Mouse (Mus musculus) gastrocnemius, postnatal 14 days (tissue): ENCODE results near the gene Matk. TPM values are rescaled to one million over a fixed set of nuclear protein-coding genes. Genes with fewer than 3 reads are reported as not detected.

Source experiments
- DNase-seq: peaks from one replicate; pipeline ENCODE4 v3.0.0; 2021; ENCODE audit warnings: mixed read lengths
- intact Hi-C: fragments of 180-260 bp; cut with DNase I; formaldehyde crosslinking; loops from one replicate; pipeline ENCODE4 v1.15.1; 2025; ENCODE audit warnings: low total_unique reads
- microRNA-seq, 2 experiments: library from miRNA; unstranded; fragments of <30 nt; microRNA quantifications; one replicate each; pipeline ENCODE4 v1.2.0; 2021
- total RNA-seq, 2 experiments: library from RNA; stranded (reverse); gene quantifications; 2 replicates each; pipeline ENCODE4 v1.2.3; 2021

The Matk gene
- total RNA-seq, 2 experiments from 2014 or later: 0.33 to 0.57 TPM

GRCm38 (mm10) chr10:81298369-81299100 lies 45.8 kb downstream of the Matk start:
- DNase-seq: no peak
- intact Hi-C loops: no loop called here

GRCm38 (mm10) chr10:81299585-81300351 lies 47.0 kb downstream of the Matk start:
- intact Hi-C loops: no loop called here
- no peak for DNase-seq

DNA sequence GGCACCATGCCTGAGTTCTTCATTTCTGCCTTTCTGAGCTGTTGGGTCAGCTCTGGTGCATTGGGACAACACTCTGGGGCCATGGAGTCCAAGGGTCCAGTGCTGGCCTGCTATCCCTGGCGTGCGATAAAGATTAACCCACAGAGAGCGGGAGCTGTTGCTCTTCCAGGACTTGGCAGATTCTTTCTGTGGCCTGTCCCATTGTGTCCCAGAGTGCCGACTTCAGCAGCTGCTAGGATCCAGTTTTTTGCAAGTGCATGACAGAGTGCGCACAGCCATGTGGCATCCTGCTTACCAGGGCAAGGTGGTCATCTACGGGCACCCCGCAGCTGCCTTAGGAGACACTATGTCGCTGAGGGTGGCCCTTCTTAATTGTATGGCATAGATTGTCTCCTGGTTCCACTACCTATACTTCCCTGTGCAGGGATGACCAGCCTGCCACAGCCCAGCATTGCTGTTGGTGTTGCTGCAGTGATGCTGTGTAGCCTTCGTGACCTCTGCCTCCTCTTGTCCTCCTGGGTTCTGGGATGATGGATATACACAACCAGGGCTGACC lies 47.7 kb downstream of the Matk start:
- DNase-seq: no peak
- intact Hi-C loops: no loop called here

DNA sequence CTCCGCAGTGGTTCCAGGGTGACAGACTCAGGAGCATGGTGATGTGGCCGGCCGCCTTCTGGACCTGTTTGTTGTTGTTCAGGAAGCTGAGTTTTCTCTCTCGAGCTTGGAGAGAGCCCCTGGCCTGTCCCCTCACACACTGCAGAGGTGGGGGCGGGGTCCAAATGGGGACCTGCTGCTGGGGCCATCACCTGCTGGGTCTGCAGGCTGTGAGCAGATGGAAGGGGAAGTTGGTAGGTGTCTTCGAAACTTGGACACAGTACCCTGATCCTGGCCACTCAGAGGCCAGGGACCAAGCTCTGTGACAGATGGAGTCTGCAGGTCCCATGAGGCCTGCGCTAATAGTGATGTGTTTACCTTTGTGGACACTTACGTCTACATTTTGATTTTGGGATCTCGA lies 48.6 kb downstream of the Matk start:
- intact Hi-C loops: no loop called here
- DNase-seq: no peak

DNA sequence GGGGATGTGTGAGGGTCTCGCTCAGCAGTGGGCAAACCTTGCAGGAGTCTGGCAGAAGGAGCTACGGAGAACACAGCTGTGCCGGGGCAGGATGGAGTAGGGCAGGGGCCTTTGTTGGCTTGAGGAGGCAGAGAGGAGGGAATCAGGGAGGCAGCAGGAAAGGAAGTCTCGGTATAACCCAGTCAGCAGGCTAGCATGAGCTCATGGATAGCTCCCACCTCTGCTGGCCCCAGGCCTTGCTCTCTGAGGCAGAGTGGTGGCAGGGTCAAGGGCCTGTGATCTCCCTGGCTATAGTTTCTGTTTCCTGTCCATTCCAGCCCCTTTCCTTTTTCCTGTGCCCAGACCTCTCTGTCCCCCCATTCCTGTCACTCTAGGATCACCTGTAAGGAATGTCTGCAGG lies 49.6 kb downstream of the Matk start:
- no peak for DNase-seq
- intact Hi-C loops: no loop called here

DNA sequence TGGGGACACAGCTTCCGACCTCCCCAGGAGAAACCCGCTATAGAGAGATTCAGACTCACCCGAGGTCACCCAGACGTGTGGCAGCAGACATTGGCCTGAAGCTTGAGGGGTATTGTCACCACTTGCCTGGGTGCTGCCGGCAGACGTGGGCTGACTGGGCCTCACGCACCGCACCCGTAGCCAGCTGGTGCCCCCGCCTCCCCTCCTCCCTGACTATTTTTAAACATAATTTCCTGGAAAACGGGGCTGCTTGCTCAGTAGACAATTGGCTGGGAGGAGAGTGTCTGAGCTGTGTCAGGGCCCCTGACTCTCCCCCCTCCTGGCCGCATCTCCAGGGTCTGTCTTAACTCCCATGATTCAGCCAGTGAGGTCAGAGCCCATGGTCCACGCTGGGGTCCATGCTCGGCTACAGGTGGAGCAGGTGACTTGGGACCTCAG lies 50.1 kb downstream of the Matk start:
- no peak for DNase-seq
- intact Hi-C loops: no loop called here

- DNase-seq: no peak
- intact Hi-C loops: no loop called here
Observed at GRCm38 (mm10) chr10:81303258-81303657, 50.5 kb downstream of the Matk start.

DNA sequence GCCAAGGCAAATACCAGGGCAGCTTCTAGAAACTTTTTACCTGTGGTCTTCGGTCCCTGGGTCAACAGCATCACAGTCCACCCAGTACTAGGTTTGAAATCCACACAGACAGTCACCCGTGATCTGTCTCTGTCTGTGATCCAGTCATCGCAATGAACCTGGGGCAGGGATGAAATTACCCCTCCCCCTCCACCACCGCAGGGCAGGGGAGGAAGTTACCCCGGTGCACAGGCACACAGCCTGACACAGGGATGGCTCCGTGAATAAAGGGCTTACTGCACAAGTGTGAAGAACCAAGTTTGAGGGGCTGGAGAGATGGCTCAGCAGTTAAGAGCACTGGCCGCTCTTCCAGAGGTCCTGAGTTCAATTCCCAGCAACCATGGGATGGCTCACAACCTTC lies 51.0 kb downstream of the Matk start:
- intact Hi-C loops: no loop called here
- DNase-seq: no peak

DNA sequence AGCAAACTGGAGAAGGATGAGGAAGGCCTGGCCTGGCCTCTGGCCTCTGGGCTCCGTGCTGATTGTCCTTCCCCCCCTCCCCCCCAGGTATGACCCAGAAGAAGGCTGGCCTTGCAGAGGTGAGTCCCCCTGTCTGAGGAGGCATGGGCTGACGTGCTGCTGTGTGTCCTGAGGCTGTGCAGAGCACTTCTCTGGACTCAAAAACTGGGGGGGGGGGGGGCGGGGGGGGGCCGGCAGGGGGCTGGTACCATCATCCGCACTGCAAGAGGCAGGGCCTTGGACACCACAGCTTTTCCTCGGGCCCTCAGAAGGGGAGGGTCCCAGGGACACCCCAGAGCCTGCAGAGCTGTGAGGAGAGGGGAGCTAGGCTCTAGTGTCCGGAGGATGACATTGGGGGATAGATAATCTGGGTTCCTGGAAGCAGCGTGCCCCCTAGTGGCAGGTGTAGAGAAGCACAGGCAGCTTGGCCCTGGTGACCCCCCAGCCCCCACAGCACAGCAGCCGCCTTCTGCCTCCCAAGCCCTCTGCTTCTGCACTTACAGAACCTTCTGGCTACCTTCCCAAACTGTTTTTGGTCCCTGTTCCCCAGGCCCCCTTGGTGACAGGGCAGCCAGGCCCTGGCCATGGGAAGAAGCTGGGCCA lies 52.0 kb downstream of the Matk start:
- peak; percentile 43 for DNase-seq
- intact Hi-C loops: no loop called here

- intact Hi-C loops: no loop called here
- no peak for DNase-seq
Observed at GRCm38 (mm10) chr10:81305663-81306062, 52.9 kb downstream of the Matk start.

- intact Hi-C loops: no loop called here
- no peak for DNase-seq
Observed at GRCm38 (mm10) chr10:81306173-81306668, 53.5 kb downstream of the Matk start.

GRCm38 (mm10) chr10:81306837-81307682 lies 54.3 kb downstream of the Matk start:
- intact Hi-C loops: no loop called here
- DNase-seq: no peak

GRCm38 (mm10) chr10:81309571-81309970 lies 56.8 kb downstream of the Matk start:
- DNase-seq: no peak

More at GRCm38 (mm10) chr10:81309571-81309970, 56.8 kb downstream of the Matk start:
- intact Hi-C loops: no loop called here

Small RNA genes lying within 50 kb of the gene (microRNA-seq; reads per million reads assigned to microRNA genes)
- 3.8 to 7.0 reads per million in 2 experiments for gene Mir3057

Other genes with a start within 250 kb of the Matk start
- gene Gng7, start 238.0 kb upstream of the Matk start, total RNA-seq: 1 to 10 TPM in 1 of 2 experiments, under 1 TPM in 1; 0.44 to 1.1 TPM
- gene Diras1, start 227.3 kb upstream of the Matk start, total RNA-seq: under 1 TPM; 0.24 to 0.72 TPM
- gene Slc39a3, start 215.5 kb upstream of the Matk start, total RNA-seq: 10 to 100 TPM; 11.3 to 11.9 TPM
- gene Sgta, start 192.8 kb upstream of the Matk start, total RNA-seq: 10 to 100 TPM; 78.6 to 79.9 TPM
- gene Thop1, start 182.9 kb upstream of the Matk start, total RNA-seq: 10 to 100 TPM; 22.4 to 23.0 TPM
- 1 to 10 TPM in 1 of 2 experiments, under 1 TPM in 1; 0.53 to 1.1 TPM for gene Creb3l3, start 154.1 kb upstream of the Matk start, total RNA-seq
- 100 to 1,000 TPM; 163 to 171 TPM for gene Map2k2, start 147.0 kb upstream of the Matk start, total RNA-seq
- gene Zbtb7a, start 117.7 kb upstream of the Matk start, total RNA-seq: 10 to 100 TPM; 28.2 to 30.1 TPM
- gene Pias4, start 85.0 kb upstream of the Matk start, total RNA-seq: 10 to 100 TPM; 12.3 to 12.8 TPM
- 100 to 1,000 TPM; 892 to 898 TPM for gene Eef2, start 76.3 kb upstream of the Matk start, total RNA-seq
- 10 to 100 TPM; 21.2 to 24.8 TPM for gene Dapk3, start 69.9 kb upstream of the Matk start, total RNA-seq
- not detected for gene 4930442H23Rik, start 69.1 kb upstream of the Matk start, total RNA-seq
- gene Nmrk2, start 50.9 kb upstream of the Matk start, total RNA-seq: 1 to 10 TPM; 1.8 to 5.5 TPM
- gene Atcay, start 22.1 kb upstream of the Matk start, total RNA-seq: under 1 TPM in 1 of 2 experiments, not detected in 1; 0.06 TPM
- 1 to 10 TPM; 1.7 to 2.5 TPM for gene Zfr2, start 19.8 kb upstream of the Matk start, total RNA-seq
- gene Mrpl54, start 14.0 kb downstream of the Matk start, total RNA-seq: 10 to 100 TPM; 93.1 to 99.9 TPM
- 10 to 100 TPM; 62.8 to 71.1 TPM for gene Apba3, start 14.0 kb downstream of the Matk start, total RNA-seq
- gene Tjp3, start 38.6 kb downstream of the Matk start, total RNA-seq: not detected
- gene Pip5k1c, start 40.0 kb downstream of the Matk start, total RNA-seq: 10 to 100 TPM; 18.5 to 22.8 TPM
- gene Cactin, start 68.2 kb downstream of the Matk start, total RNA-seq: 1 to 10 TPM; 7.7 to 10.0 TPM
- 1 to 10 TPM; 1.5 to 2.2 TPM for gene Tbxa2r, start 75.8 kb downstream of the Matk start, total RNA-seq
- 1 to 10 TPM; 1.8 to 2.0 TPM for gene Gipc3, start 90.3 kb downstream of the Matk start, total RNA-seq
- gene Hmg20b, start 97.5 kb downstream of the Matk start, total RNA-seq: 10 to 100 TPM; 24.3 to 25.8 TPM
- gene Mfsd12, start 104.6 kb downstream of the Matk start, total RNA-seq: 1 to 10 TPM; 3.7 to 4.0 TPM
- gene 4930404N11Rik, start 112.9 kb downstream of the Matk start, total RNA-seq: under 1 TPM; 0.37 to 0.42 TPM
- gene Fzr1, start 125.6 kb downstream of the Matk start, total RNA-seq: 10 to 100 TPM; 11.9 to 15.4 TPM
- gene Dohh, start 131.5 kb downstream of the Matk start, total RNA-seq: 10 to 100 TPM; 38.6 to 39.8 TPM
- gene Gm48551, start 131.5 kb downstream of the Matk start, total RNA-seq: under 1 TPM; 0.41 to 0.47 TPM
- gene Gm48552, start 136.1 kb downstream of the Matk start, total RNA-seq: under 1 TPM in 1 of 2 experiments, not detected in 1; 0.80 TPM
- under 1 TPM; 0.45 to 0.91 TPM for gene Smim24, start 140.1 kb downstream of the Matk start, total RNA-seq
- 100 to 1,000 TPM; 262 to 320 TPM for gene Nfic, start 202.7 kb downstream of the Matk start, total RNA-seq
- gene Celf5, start 229.8 kb downstream of the Matk start, total RNA-seq: under 1 TPM; 0.09 to 0.23 TPM
- 10 to 100 TPM; 39.1 to 47.3 TPM for gene Ncln, start 243.5 kb downstream of the Matk start, total RNA-seq
- gene S1pr4, start 247.2 kb downstream of the Matk start, total RNA-seq: under 1 TPM; 0.64 to 0.86 TPM